Mouse (Mus musculus) bone marrow macrophage, adult 2 months (primary cell): ENCODE measurements around the gene Ntan1.

ENCODE experiments used
- CTCF ChIP-seq: IDR thresholded peaks from 2 replicates; pipeline ENCODE4 v1.5.1; 2012; ENCODE audit warnings: low read depth, mild to moderate bottlenecking, low read length, moderate library complexity
- POLR2A ChIP-seq: IDR thresholded peaks from 2 replicates; pipeline ENCODE4 v1.6.1; 2012; ENCODE audit warnings: mild to moderate bottlenecking, low read depth, low read length, borderline replicate concordance

DNA sequence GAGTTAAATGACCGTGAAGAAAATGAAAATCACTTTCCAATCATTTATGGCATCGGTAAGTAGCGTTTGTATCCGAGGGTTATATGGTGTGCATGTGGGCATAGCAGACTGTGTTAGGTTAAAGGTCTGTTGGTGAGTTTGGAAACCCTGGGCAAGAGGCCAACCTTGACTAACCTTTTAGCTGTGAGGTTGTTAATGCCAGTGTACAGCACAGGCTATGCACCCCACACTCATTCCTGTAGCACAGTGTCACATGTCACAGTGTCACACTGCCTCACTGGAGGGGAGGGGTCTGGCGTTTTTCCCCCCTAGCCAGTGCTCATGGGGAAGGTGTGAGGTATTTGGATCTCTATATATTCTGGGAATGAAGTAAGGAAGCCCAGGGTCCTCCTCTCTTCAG is 13.0 kb downstream of the Ntan1 start:
- TF ChIP-seq CTCF (no peak), POLR2A (no peak)
